Mouse (Mus musculus): ENCODE data around the gene Arhgap24.
A peak's percentile ranks its signal among the peaks of the same experiment; 100 is the strongest.
"Not testable (repeated sequence)": the region's sequence is repeated elsewhere in the genome, so short reads cannot be mapped to it uniquely, and the experiment has no call there.

The Arhgap24 gene

GRCm38 (mm10) chr5:102791273-102791672, 310.1 kb downstream of the Arhgap24 start:
- peak; percentile 20 for DNase-seq (ENCODE audit: low spot score)

- DNase-seq (ENCODE audit: low spot score), result peak; percentile 56
Observed at GRCm38 (mm10) chr5:102793536-102793935, 312.3 kb downstream of the Arhgap24 start.

- no peak for DNase-seq (ENCODE audit: low spot score)
Observed at GRCm38 (mm10) chr5:102801469-102801868, 320.3 kb downstream of the Arhgap24 start.

- no peak for DNase-seq (ENCODE audit: low spot score)
Observed at GRCm38 (mm10) chr5:102802833-102803232, 321.6 kb downstream of the Arhgap24 start.

GRCm38 (mm10) chr5:102803675-102804074, 322.5 kb downstream of the Arhgap24 start:
- DNase-seq (ENCODE audit: low spot score), result no peak

- no peak for DNase-seq (ENCODE audit: low spot score)
Observed at GRCm38 (mm10) chr5:102807518-102807917, 326.3 kb downstream of the Arhgap24 start.

GRCm38 (mm10) chr5:102810366-102810957, 329.3 kb downstream of the Arhgap24 start:
- no peak for DNase-seq (ENCODE audit: low spot score)

- no peak for DNase-seq (ENCODE audit: low spot score)
Observed at GRCm38 (mm10) chr5:102813271-102813670, 332.1 kb downstream of the Arhgap24 start.

- DNase-seq (ENCODE audit: low spot score), result no peak
Observed at GRCm38 (mm10) chr5:102817641-102818040, 336.4 kb downstream of the Arhgap24 start.

GRCm38 (mm10) chr5:102825538-102825937, 344.3 kb downstream of the Arhgap24 start:
- no peak for DNase-seq (ENCODE audit: low spot score)

GRCm38 (mm10) chr5:102839071-102839470, 357.9 kb downstream of the Arhgap24 start:
- no peak for DNase-seq (ENCODE audit: low spot score)

- DNase-seq (ENCODE audit: low spot score), result no peak
Observed at GRCm38 (mm10) chr5:102843934-102844709, 362.9 kb downstream of the Arhgap24 start.

GRCm38 (mm10) chr5:102844731-102845598, 363.8 kb downstream of the Arhgap24 start:
- DNase-seq (ENCODE audit: low spot score), result peak; percentile 72

- no peak for DNase-seq (ENCODE audit: low spot score)
Observed at GRCm38 (mm10) chr5:102845800-102846199, 364.6 kb downstream of the Arhgap24 start.

- DNase-seq (ENCODE audit: low spot score), result no peak
Observed at GRCm38 (mm10) chr5:102847859-102848258, 366.7 kb downstream of the Arhgap24 start.

GRCm38 (mm10) chr5:102851761-102852160, 370.6 kb downstream of the Arhgap24 start:
- DNase-seq (ENCODE audit: low spot score), result no peak

GRCm38 (mm10) chr5:102853750-102854149, 372.6 kb downstream of the Arhgap24 start:
- DNase-seq (ENCODE audit: low spot score), result no peak

- no peak for DNase-seq (ENCODE audit: low spot score)
Observed at GRCm38 (mm10) chr5:102855805-102856204, 374.6 kb downstream of the Arhgap24 start.

GRCm38 (mm10) chr5:102858047-102858446, 376.9 kb downstream of the Arhgap24 start:
- DNase-seq (ENCODE audit: low spot score), result no peak

- DNase-seq (ENCODE audit: low spot score), result no peak
Observed at GRCm38 (mm10) chr5:102859749-102860148, 378.6 kb downstream of the Arhgap24 start.

- DNase-seq (ENCODE audit: low spot score), result no peak
Observed at GRCm38 (mm10) chr5:102868196-102868595, 387.0 kb downstream of the Arhgap24 start.

GRCm38 (mm10) chr5:102872996-102873395, 391.8 kb downstream of the Arhgap24 start:
- not testable (repeated sequence) for DNase-seq (ENCODE audit: low spot score)
